Mouse (Mus musculus): Measurements from ENCODE around the gene Ggcx.
A peak's percentile ranks its signal among the peaks of the same experiment; 100 is the strongest.

Gene Ggcx

GRCm38 (mm10) chr6:72414076-72414756 lies at the start of gene Ggcx:
Gene Ggcx (plus strand): TSS chr6:72414308.
- DNase-seq (ENCODE audit: low spot score): peak; percentile 87

GRCm38 (mm10) chr6:72364985-72365384 lies 49.1 kb upstream of the Ggcx start:
- DNase-seq (ENCODE audit: low spot score): no peak

- no peak for DNase-seq (ENCODE audit: low spot score)
Observed at GRCm38 (mm10) chr6:72366304-72366703, 47.8 kb upstream of the Ggcx start.

GRCm38 (mm10) chr6:72366844-72367443 lies 47.2 kb upstream of the Ggcx start, which contains the start of gene Rnf181:
Gene Rnf181 (minus strand): TSS chr6:72366956.
- DNase-seq (ENCODE audit: low spot score): no peak

GRCm38 (mm10) chr6:72367460-72367974 lies 46.6 kb upstream of the Ggcx start:
- no peak for DNase-seq (ENCODE audit: low spot score)

GRCm38 (mm10) chr6:72369557-72369956 lies 44.6 kb upstream of the Ggcx start:
- no peak for DNase-seq (ENCODE audit: low spot score)

- no peak for DNase-seq (ENCODE audit: low spot score)
Observed at GRCm38 (mm10) chr6:72370091-72370490, 44.0 kb upstream of the Ggcx start.

- DNase-seq (ENCODE audit: low spot score): no peak
Observed at GRCm38 (mm10) chr6:72371147-72371546, 43.0 kb upstream of the Ggcx start.

- DNase-seq (ENCODE audit: low spot score): no peak
Observed at GRCm38 (mm10) chr6:72371571-72371970, 42.5 kb upstream of the Ggcx start.

- DNase-seq (ENCODE audit: low spot score): no peak
Observed at GRCm38 (mm10) chr6:72373184-72373583, 40.9 kb upstream of the Ggcx start.

GRCm38 (mm10) chr6:72374206-72374605 lies 39.9 kb upstream of the Ggcx start:
- DNase-seq (ENCODE audit: low spot score): no peak

- no peak for DNase-seq (ENCODE audit: low spot score)
Observed at GRCm38 (mm10) chr6:72374820-72375563, 39.1 kb upstream of the Ggcx start.

GRCm38 (mm10) chr6:72378510-72379234 lies 35.4 kb upstream of the Ggcx start:
- DNase-seq (ENCODE audit: low spot score): no peak

GRCm38 (mm10) chr6:72379377-72380130 lies 34.6 kb upstream of the Ggcx start:
- DNase-seq (ENCODE audit: low spot score): no peak

- DNase-seq (ENCODE audit: low spot score): no peak
Observed at GRCm38 (mm10) chr6:72380131-72380770, 33.9 kb upstream of the Ggcx start, which contains the start of gene Vamp5. Gene Vamp5 (minus strand): TSS chr6:72380468.

- DNase-seq (ENCODE audit: low spot score): no peak
Observed at GRCm38 (mm10) chr6:72382494-72382893, 31.6 kb upstream of the Ggcx start.

- no peak for DNase-seq (ENCODE audit: low spot score)
Observed at GRCm38 (mm10) chr6:72383142-72383820, 30.8 kb upstream of the Ggcx start.

- no peak for DNase-seq (ENCODE audit: low spot score)
Observed at GRCm38 (mm10) chr6:72383952-72384351, 30.2 kb upstream of the Ggcx start.

- no peak for DNase-seq (ENCODE audit: low spot score)
Observed at GRCm38 (mm10) chr6:72385258-72385657, 28.9 kb upstream of the Ggcx start.

- DNase-seq (ENCODE audit: low spot score): no peak
Observed at GRCm38 (mm10) chr6:72386561-72386960, 27.5 kb upstream of the Ggcx start.
